Mouse (Mus musculus): ENCODE measurements around the gene Gps2. TPM values are rescaled to one million over a fixed set of nuclear protein-coding genes. Genes with fewer than 3 reads are reported as not detected.

Gene Gps2
- polyA plus RNA-seq, 1 experiment = 116 TPM

DNA sequence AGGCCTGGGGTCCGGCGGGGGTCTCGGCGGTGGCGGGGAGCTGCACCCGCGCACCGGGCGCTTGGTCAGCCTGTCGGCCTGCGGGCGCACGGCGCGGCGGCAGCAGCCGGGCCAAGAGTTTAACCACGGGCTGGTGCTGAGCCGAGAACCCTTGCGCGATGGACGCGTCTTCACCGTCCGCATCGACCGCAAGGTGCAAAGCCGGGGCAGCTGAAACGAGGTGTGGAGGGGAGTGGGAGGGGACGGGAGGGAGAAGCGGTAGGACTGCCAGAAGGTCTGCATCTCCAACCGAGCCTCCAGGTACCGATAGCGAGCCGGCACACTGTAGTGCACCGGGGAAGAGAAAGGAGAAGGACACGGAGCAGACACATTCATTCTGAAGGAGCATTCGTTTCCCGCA is 11.7 kb upstream of the Gps2 start:
- peaks cover 40% of the 10 kb centered on the region for H3K36me3 ChIP-seq (replicated peaks; ENCODE audit: low read length)
- no peak for TF ChIP-seq GATA1 (IDR thresholded peaks at IDR 0.05; ENCODE audit: borderline replicate concordance, low read length)
- peaks cover 55% of the 10 kb centered on the region for H3K4me1 ChIP-seq
- H3K9me3 ChIP-seq = no peaks in the 10 kb centered on the region
- H3K27me3 ChIP-seq (replicated peaks) = no peaks in the 10 kb centered on the region
- H3K4me3 ChIP-seq (replicated peaks) = peak overlapping the region; percentile 97

DNA sequence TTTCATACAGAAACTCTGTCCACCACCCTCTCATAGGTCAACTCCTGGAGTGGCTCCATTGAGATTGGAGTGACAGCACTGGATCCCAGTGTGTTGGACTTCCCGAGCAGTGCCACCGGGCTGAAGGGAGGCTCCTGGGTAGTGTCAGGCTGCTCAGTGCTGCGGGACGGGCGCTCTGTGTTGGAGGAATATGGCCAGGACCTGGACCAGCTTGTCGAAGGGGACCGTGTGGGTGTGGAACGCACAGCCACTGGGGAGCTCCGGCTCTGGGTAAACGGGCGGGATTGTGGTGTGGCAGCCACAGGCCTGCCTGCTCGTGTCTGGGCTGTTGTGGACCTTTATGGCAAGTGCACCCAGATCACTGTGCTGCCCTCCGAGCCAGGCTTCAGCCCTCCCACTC is 10.7 kb upstream of the Gps2 start:
- Histone ChIP-seq H3K4me1 (peaks cover 52% of the 10 kb centered on the region), H3K9me3 (no peaks in the 10 kb centered on the region), H3K36me3 (replicated peaks; ENCODE audit: low read length) (peaks cover 50% of the 10 kb centered on the region), H3K27me3 (replicated peaks) (no peaks in the 10 kb centered on the region), H3K4me3 (replicated peaks) (peak overlapping the region; percentile 97)
- TF ChIP-seq FLI1 (IDR thresholded peaks at IDR 0.05; ENCODE audit: low read length) (no peak), GATA1 (IDR thresholded peaks at IDR 0.05; ENCODE audit: borderline replicate concordance, low read length) (no peak)

DNA sequence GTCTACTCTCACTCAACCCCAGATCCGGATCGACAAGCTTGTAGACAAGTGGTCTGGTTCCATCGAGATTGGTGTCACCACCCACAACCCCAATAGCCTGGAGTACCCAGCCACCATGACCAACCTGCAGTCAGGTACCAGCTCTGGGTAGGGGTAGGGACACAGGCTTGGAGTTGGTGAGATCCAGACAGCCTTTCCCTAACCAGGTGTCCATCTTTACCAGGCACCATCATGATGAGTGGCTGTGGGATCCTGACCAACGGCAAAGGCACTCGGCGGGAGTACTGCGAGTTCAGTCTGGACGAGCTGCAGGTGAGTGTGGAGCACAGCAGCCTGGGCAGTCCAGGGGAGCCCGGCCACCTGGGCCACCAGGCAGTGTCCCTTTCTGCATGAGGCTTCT is 9.4 kb upstream of the Gps2 start:
- peaks cover 39% of the 10 kb centered on the region for H3K4me1 ChIP-seq
- no peak for TF ChIP-seq FLI1 (IDR thresholded peaks at IDR 0.05; ENCODE audit: low read length)
- TF ChIP-seq GATA1 (IDR thresholded peaks at IDR 0.05; ENCODE audit: borderline replicate concordance, low read length) = no peak
- peaks cover 63% of the 10 kb centered on the region for H3K36me3 ChIP-seq (replicated peaks; ENCODE audit: low read length)
- no peak overlapping the region for H3K4me3 ChIP-seq (replicated peaks)
- no peaks in the 10 kb centered on the region for H3K27me3 ChIP-seq (replicated peaks)
- H3K9me3 ChIP-seq = no peaks in the 10 kb centered on the region

DNA sequence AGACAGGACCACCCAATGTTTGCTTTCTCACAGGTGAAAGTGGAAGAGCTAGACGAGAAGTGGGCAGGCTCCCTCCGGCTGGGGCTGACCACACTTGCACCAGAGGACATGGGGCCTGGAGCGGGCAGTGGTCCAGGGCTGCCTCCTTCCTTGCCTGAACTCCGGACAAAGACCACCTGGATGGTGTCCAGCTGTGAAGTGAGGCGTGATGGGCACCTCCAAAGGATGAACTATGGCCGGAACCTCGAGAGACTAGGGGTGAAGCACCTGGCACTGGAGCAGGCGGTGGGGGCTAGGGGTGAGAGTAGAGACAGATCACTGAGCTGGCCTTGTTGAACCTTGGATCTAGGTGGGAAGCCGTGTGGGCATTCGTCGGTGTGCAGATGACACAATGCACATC is 5.0 kb upstream of the Gps2 start:
- TF ChIP-seq FLI1 (IDR thresholded peaks at IDR 0.05; ENCODE audit: low read length) (no peak), GATA1 (IDR thresholded peaks at IDR 0.05; ENCODE audit: borderline replicate concordance, low read length) (no peak)
- Histone ChIP-seq H3K27me3 (replicated peaks) (no peaks in the 10 kb centered on the region), H3K9me3 (no peaks in the 10 kb centered on the region), H3K36me3 (replicated peaks; ENCODE audit: low read length) (peaks cover 97% of the 10 kb centered on the region), H3K4me3 (replicated peaks) (no peak overlapping the region), H3K4me1 (peaks cover 15% of the 10 kb centered on the region)

- no peaks in the 10 kb centered on the region for H3K27me3 ChIP-seq (replicated peaks)
- H3K36me3 ChIP-seq (replicated peaks; ENCODE audit: low read length) = peaks cover 92% of the 10 kb centered on the region
- TF ChIP-seq GATA1 (IDR thresholded peaks at IDR 0.05; ENCODE audit: borderline replicate concordance, low read length) (no peak), FLI1 (IDR thresholded peaks at IDR 0.05; ENCODE audit: low read length) (no peak)
- H3K9me3 ChIP-seq = no peaks in the 10 kb centered on the region
- H3K4me3 ChIP-seq (replicated peaks) = no peak overlapping the region
- H3K4me1 ChIP-seq = peaks cover 15% of the 10 kb centered on the region
Observed at GRCm38 (mm10) chr11:69909174-69909573, 4.5 kb upstream of the Gps2 start.

- H3K4me1 ChIP-seq = peaks cover 25% of the 10 kb centered on the region
- no peak for TF ChIP-seq GATA1 (IDR thresholded peaks at IDR 0.05; ENCODE audit: borderline replicate concordance, low read length)
- no peak for TF ChIP-seq FLI1 (IDR thresholded peaks at IDR 0.05; ENCODE audit: low read length)
- no peaks in the 10 kb centered on the region for H3K9me3 ChIP-seq
- H3K36me3 ChIP-seq (replicated peaks; ENCODE audit: low read length) = peaks cover 88% of the 10 kb centered on the region
- no peaks in the 10 kb centered on the region for H3K27me3 ChIP-seq (replicated peaks)
- no peak overlapping the region for H3K4me3 ChIP-seq (replicated peaks)
Observed at GRCm38 (mm10) chr11:69910177-69910576, 3.5 kb upstream of the Gps2 start.

GRCm38 (mm10) chr11:69910781-69911560 is 2.7 kb upstream of the Gps2 start:
- Histone ChIP-seq H3K9me3 (no peaks in the 10 kb centered on the region), H3K27me3 (replicated peaks) (no peaks in the 10 kb centered on the region), H3K4me1 (peaks cover 33% of the 10 kb centered on the region), H3K4me3 (replicated peaks) (no peak overlapping the region), H3K36me3 (replicated peaks; ENCODE audit: low read length) (peaks cover 88% of the 10 kb centered on the region)
- no peak for TF ChIP-seq GATA1 (IDR thresholded peaks at IDR 0.05; ENCODE audit: borderline replicate concordance, low read length)
- TF ChIP-seq FLI1 (IDR thresholded peaks at IDR 0.05; ENCODE audit: low read length) = no peak

DNA sequence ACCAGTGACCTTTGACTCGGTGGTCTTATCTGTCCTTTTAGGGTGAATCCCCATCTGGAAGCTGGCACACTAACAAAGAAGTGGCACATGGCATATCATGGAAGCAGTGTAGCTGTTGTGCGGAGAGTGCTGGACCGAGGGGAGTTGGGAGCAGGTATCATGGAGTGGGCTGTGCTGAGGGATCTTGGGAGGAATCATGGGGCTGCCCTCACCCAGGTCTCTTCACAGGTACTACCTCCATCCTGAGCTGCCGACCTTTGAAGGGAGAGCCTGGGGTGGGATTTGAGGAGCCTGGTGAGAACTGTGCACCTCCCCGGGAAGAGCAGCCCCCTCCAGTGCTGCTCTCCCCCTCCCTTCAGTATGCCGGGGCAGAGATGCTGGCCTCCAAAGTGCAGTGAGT is 2.0 kb upstream of the Gps2 start:
- Histone ChIP-seq H3K36me3 (replicated peaks; ENCODE audit: low read length) (peaks cover 88% of the 10 kb centered on the region), H3K4me1 (peaks cover 40% of the 10 kb centered on the region), H3K9me3 (no peaks in the 10 kb centered on the region), H3K4me3 (replicated peaks) (peak overlapping the region; percentile 31), H3K27me3 (replicated peaks) (no peaks in the 10 kb centered on the region)
- TF ChIP-seq FLI1 (IDR thresholded peaks at IDR 0.05; ENCODE audit: low read length) = no peak
- TF ChIP-seq GATA1 (IDR thresholded peaks at IDR 0.05; ENCODE audit: borderline replicate concordance, low read length) = no peak

DNA sequence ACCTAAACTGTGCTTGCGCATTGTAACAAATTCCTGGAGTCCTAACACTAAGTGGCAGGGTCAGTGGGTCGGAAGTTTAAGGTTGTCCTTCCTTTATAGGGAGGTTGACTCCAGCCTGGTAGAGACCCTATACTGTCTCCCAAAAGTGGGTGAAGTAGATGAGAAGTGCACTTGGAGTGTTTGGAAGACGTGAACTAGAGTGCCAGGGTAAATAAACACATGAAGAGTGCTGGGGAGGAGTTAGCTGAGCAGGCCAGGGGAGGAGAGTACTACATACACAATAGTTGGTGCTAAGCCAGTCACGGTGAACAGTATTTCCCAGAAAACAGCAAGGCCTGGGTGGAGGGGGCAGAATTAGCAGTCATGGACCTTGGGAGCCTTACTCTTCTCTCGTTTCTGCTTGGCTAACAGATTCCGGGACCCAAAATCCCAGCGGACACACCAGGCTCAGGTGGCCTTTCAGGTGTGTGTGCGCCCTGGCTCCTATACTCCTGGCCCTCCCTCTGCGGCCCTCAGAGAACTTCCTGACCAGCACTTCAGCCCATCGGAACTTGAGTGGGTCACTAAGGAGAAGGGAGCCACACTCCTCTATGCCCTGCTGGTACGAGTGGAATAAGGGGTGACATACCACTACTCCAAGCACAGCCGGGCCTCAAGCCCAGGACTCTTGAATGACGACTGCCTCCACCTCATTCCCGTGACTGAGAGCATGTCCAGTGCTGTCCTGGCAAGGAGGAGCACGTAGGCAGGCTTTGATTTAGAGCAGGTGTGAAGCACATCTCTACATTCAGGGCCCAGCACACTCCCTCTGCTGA is 765 bp upstream of the Gps2 start:
- Histone ChIP-seq H3K27me3 (replicated peaks) (no peaks in the 10 kb centered on the region), H3K4me1 (peaks cover 53% of the 10 kb centered on the region), H3K4me3 (replicated peaks) (peak overlapping the region; percentile 98), H3K9me3 (no peaks in the 10 kb centered on the region), H3K36me3 (replicated peaks; ENCODE audit: low read length) (peaks cover 87% of the 10 kb centered on the region)
- TF ChIP-seq FLI1 (IDR thresholded peaks at IDR 0.05; ENCODE audit: low read length) (no peak), GATA1 (IDR thresholded peaks at IDR 0.05; ENCODE audit: borderline replicate concordance, low read length) (no peak)

GRCm38 (mm10) chr11:69914372-69914764 is 680 bp downstream of the Gps2 start:
- Histone ChIP-seq H3K27me3 (replicated peaks) (no peaks in the 10 kb centered on the region), H3K4me1 (peaks cover 67% of the 10 kb centered on the region), H3K4me3 (replicated peaks) (peak overlapping the region; percentile 98), H3K9me3 (no peaks in the 10 kb centered on the region), H3K36me3 (replicated peaks; ENCODE audit: low read length) (peaks cover 87% of the 10 kb centered on the region)
- TF ChIP-seq GATA1 (IDR thresholded peaks at IDR 0.05; ENCODE audit: borderline replicate concordance, low read length) (no peak), FLI1 (IDR thresholded peaks at IDR 0.05; ENCODE audit: low read length) (no peak)
